Mouse (Mus musculus): ENCODE measurements around the gene Pvr. TPM values are rescaled to one million over a fixed set of nuclear protein-coding genes. Genes with fewer than 3 reads are reported as not detected.

Gene Pvr
- polyA plus RNA-seq, 1 experiment from 2014 or later = 9.3 TPM

GRCm38 (mm10) chr7:19910421-19911291, 10.3 kb downstream of the Pvr start:
- ATAC-seq (ENCODE audit: insufficient number of reproducible peaks, insufficient read depth, low FRiP score, low TSS enrichment) = peak; percentile 58
- Histone ChIP-seq H3K4me2 (replicated peaks) (no peak overlapping the region), H3K9ac (no peak overlapping the region), H3K27me3 (no peaks in the 10 kb centered on the region), H3K27ac (no peak overlapping the region), H3K36me3 (peaks cover 40% of the 10 kb centered on the region), H3K4me3 (no peak overlapping the region), H3K9me3 (no peaks in the 10 kb centered on the region; the same call in 1 of the 2 replicates), H3K4me1 (no peaks in the 10 kb centered on the region)
- WGBS = 50% methylated on average over 21 of the region's 21 CpGs

GRCm38 (mm10) chr7:19889881-19890280, 31.1 kb downstream of the Pvr start:
- Histone ChIP-seq H3K4me1 (no peaks in the 10 kb centered on the region), H3K36me3 (no peaks in the 10 kb centered on the region), H3K27ac (no peak overlapping the region), H3K27me3 (no peaks in the 10 kb centered on the region), H3K4me3 (no peak overlapping the region), H3K9ac (no peak overlapping the region), H3K9me3 (peaks cover 4% of the 10 kb centered on the region; the same call in 1 of the 2 replicates), H3K4me2 (replicated peaks) (no peak overlapping the region)
- WGBS = 48% methylated on average over 8 of the region's 8 CpGs
- no peak for ATAC-seq (ENCODE audit: insufficient number of reproducible peaks, insufficient read depth, low FRiP score, low TSS enrichment)

DNA sequence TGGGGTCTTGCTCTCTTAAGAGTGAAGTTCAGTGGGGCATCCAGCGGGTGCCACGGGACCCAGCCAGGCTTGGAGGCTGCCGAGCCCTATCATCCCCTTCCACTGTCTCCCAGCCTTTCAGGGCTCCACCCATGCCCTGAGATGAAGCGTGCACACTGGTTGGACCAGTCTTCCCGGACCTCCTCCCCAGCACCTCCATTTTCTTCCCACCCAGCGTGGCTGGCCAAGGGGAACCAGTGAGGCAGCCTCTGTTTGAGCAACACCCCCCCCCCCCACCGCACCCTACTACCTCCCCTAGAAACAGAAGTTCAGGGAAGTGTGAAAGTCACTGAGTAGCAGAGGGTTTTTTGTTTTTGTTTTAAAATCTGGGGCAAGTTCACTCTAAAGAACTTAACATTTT, 33.1 kb downstream of the Pvr start, which contains the start of gene Ceacam19:
Gene Ceacam19 (minus strand): TSS at position 117 of the 400 bp plus-strand sequence.
- H3K36me3 ChIP-seq = no peaks in the 10 kb centered on the region
- no peak for ATAC-seq (ENCODE audit: insufficient number of reproducible peaks, insufficient read depth, low FRiP score, low TSS enrichment)
- no peaks in the 10 kb centered on the region for H3K27me3 ChIP-seq
- H3K27ac ChIP-seq = no peak within 1 kb of the TSS
- peaks cover 4% of the 10 kb centered on the region; the same call in 1 of the 2 replicates for H3K9me3 ChIP-seq
- H3K4me2 ChIP-seq (replicated peaks) = no peak within 1 kb of the TSS
- H3K4me3 ChIP-seq = no peak within 1 kb of the TSS
- 79% methylated on average over 7 of the region's 7 CpGs for WGBS
- H3K9ac ChIP-seq = no peak within 1 kb of the TSS
- no peaks in the 10 kb centered on the region for H3K4me1 ChIP-seq

DNA sequence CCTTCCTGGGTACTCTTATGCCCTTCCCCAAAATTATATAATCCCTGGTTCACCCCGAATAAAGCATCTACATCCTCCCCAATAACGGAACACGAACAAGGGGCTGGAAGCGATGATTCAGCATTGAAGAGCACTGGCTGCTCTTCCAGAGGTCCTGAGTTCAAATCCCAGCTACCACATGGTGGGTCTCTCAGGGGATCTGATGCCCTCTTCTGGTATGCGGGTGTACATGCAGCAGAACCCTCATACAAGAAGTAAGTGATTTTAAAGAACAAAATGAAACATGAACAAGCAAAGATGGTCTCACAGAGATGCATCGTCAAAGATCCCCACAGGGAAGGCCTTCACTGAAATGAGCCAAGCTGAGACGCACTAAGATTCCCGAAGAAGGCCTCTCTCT, 40.2 kb downstream of the Pvr start:
- no peak overlapping the region for H3K4me2 ChIP-seq (replicated peaks)
- H3K36me3 ChIP-seq = no peaks in the 10 kb centered on the region
- 79% methylated on average over 8 of the region's 8 CpGs for WGBS
- no peak overlapping the region for H3K9ac ChIP-seq
- H3K27me3 ChIP-seq = no peaks in the 10 kb centered on the region
- no peak overlapping the region for H3K27ac ChIP-seq
- ATAC-seq (ENCODE audit: insufficient number of reproducible peaks, insufficient read depth, low FRiP score, low TSS enrichment) = no peak
- H3K4me1 ChIP-seq = no peaks in the 10 kb centered on the region
- H3K4me3 ChIP-seq = no peak overlapping the region
- peaks cover 4% of the 10 kb centered on the region; the same call in 1 of the 2 replicates for H3K9me3 ChIP-seq

DNA sequence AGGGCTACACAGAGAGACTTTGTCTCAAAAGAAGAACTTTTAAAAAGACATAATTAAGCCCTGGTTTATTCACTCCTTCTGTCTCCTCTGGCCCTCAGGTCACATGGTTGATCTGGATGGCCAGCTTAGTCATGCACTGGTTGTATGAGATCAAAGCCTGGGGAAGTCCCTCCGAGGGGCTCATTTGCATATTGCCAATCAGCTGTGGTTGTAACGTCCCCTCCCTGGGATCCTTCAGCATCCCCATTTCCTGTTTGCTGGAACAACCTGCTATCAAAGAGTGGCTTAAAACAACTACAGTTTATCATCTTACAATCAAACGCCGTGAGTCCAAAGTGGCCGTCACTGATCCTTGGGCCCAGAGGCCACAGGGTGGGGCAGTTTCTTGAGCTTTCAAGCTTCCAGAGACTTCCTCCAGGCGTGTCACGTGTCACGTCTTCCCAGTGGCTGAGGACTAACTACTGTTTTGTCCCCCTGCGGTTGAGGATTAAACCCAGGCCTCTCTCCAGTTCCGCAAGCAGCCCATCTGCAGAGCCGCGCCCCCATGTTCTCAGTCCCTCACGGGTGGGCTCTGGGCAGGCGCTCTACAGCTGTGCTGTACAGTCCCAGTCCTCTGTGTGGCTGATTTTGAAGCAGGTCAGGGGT, 44.1 kb downstream of the Pvr start:
- ATAC-seq (ENCODE audit: insufficient number of reproducible peaks, insufficient read depth, low FRiP score, low TSS enrichment) = no peak
- WGBS = 53% methylated on average over 14 of the region's 14 CpGs
- Histone ChIP-seq H3K27ac (no peak overlapping the region), H3K9me3 (no peaks in the 10 kb centered on the region), H3K9ac (no peak overlapping the region), H3K4me2 (replicated peaks) (no peak overlapping the region), H3K4me3 (no peak overlapping the region), H3K27me3 (no peaks in the 10 kb centered on the region), H3K4me1 (no peaks in the 10 kb centered on the region), H3K36me3 (no peaks in the 10 kb centered on the region)

DNA sequence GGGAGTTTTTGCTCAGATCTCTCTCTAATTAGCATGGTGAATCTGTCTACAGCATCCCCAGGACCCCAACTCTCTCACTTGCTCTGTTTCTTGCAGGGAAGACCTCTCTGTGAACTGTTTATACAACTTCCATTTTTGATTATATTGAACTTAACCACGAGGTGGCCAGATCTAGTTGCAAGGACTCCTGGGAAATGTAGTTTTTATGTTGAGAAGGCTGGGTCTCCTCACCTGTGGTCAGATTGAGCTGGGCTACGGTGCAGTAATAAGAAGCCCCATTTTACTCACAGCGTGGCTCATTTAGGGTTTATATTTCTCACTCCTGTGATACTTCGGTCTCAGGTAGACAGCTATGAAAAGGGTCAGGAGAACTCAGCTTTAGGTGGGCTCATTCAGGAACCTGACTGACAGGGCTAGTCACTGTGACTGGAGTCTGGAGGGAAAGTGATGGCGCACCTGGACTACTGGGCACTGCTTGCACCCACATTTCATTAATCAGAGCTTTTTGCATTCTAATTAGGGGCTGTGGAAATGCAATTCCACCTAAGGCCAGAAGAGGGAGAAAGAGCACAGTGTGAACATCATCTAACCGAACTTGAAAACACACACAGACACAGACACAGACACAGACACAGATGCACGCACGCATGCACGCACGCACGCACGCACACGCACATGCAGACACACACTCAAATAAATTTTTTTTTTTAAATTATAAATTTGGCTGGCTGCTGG, 44.8 kb downstream of the Pvr start:
- H3K4me1 ChIP-seq = no peaks in the 10 kb centered on the region
- ATAC-seq (ENCODE audit: insufficient number of reproducible peaks, insufficient read depth, low FRiP score, low TSS enrichment) = no peak
- H3K4me2 ChIP-seq (replicated peaks) = no peak overlapping the region
- 47% methylated on average over 13 of the region's 13 CpGs for WGBS
- no peak overlapping the region for H3K9ac ChIP-seq
- H3K27ac ChIP-seq = no peak overlapping the region
- no peak overlapping the region for H3K4me3 ChIP-seq
- no peaks in the 10 kb centered on the region for H3K27me3 ChIP-seq
- H3K36me3 ChIP-seq = no peaks in the 10 kb centered on the region
- no peaks in the 10 kb centered on the region for H3K9me3 ChIP-seq

GRCm38 (mm10) chr7:19871943-19872601, 48.9 kb downstream of the Pvr start:
- no peaks in the 10 kb centered on the region for H3K4me1 ChIP-seq
- H3K4me2 ChIP-seq (replicated peaks) = no peak overlapping the region
- no peak for ATAC-seq (ENCODE audit: insufficient number of reproducible peaks, insufficient read depth, low FRiP score, low TSS enrichment)
- no peaks in the 10 kb centered on the region for H3K27me3 ChIP-seq
- no peak overlapping the region for H3K4me3 ChIP-seq
- H3K9ac ChIP-seq = no peak overlapping the region
- H3K9me3 ChIP-seq = no peaks in the 10 kb centered on the region
- WGBS = 42% methylated on average over 5 of the region's 5 CpGs
- H3K27ac ChIP-seq = no peak overlapping the region
- H3K36me3 ChIP-seq = no peaks in the 10 kb centered on the region

- Histone ChIP-seq H3K36me3 (no peaks in the 10 kb centered on the region), H3K27me3 (no peaks in the 10 kb centered on the region), H3K4me1 (no peaks in the 10 kb centered on the region), H3K4me3 (no peak overlapping the region), H3K27ac (no peak overlapping the region), H3K9me3 (no peaks in the 10 kb centered on the region), H3K4me2 (replicated peaks) (no peak overlapping the region), H3K9ac (no peak overlapping the region)
- no peak for ATAC-seq (ENCODE audit: insufficient number of reproducible peaks, insufficient read depth, low FRiP score, low TSS enrichment)
- WGBS = 55% methylated on average over 10 of the region's 10 CpGs
These were observed 49.8 kb downstream of the Pvr start for GRCm38 (mm10) chr7:19871137-19871621.

- Histone ChIP-seq H3K36me3 (no peaks in the 10 kb centered on the region), H3K9ac (no peak overlapping the region), H3K4me3 (no peak overlapping the region), H3K4me1 (no peaks in the 10 kb centered on the region), H3K4me2 (replicated peaks) (no peak overlapping the region), H3K27ac (no peak overlapping the region), H3K9me3 (no peaks in the 10 kb centered on the region), H3K27me3 (no peaks in the 10 kb centered on the region)
- 89% methylated on average over 16 of the region's 16 CpGs for WGBS
- no peak for ATAC-seq (ENCODE audit: insufficient number of reproducible peaks, insufficient read depth, low FRiP score, low TSS enrichment)
These were observed 53.1 kb downstream of the Pvr start for GRCm38 (mm10) chr7:19867751-19868399.

DNA sequence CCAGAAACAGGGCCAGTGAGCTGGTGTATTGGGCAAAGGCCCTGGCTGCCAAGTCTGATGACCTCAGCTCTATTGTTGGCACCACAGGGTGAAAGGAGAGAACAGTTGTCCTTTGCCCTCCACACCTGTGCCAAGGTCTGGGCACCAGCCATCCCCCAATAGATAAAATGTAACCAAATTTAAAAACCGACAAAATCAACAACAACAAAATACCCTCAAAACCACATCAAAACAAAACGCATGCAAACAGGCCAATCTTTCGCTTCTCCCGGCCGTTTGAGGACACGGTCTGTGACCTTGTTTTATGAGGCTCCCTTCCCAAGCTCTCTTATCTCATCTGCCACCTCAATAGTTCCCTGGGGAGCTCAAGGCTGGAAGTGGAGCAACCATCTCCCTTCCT, 54.5 kb downstream of the Pvr start:
- whole genome bisulfite sequencing = 89% methylated on average over 6 of the region's 6 CpGs
- H3K27me3 ChIP-seq = no peaks in the 10 kb centered on the region
- H3K4me2 ChIP-seq (replicated peaks) = no peak overlapping the region
- no peak overlapping the region for H3K9ac ChIP-seq
- no peaks in the 10 kb centered on the region for H3K9me3 ChIP-seq
- no peaks in the 10 kb centered on the region for H3K4me1 ChIP-seq
- H3K27ac ChIP-seq = no peak overlapping the region
- no peak for ATAC-seq (ENCODE audit: insufficient number of reproducible peaks, insufficient read depth, low FRiP score, low TSS enrichment)
- no peaks in the 10 kb centered on the region for H3K36me3 ChIP-seq
- no peak overlapping the region for H3K4me3 ChIP-seq

Measured in embryonic facial prominence, embryonic 12.5 days (tissue).